Mouse (Mus musculus) limb, embryonic 14.5 days (tissue): Measurements from ENCODE around the gene Tprg. TPM values are rescaled to one million over a fixed set of nuclear protein-coding genes. Genes with fewer than 3 reads are reported as not detected.

Experiments
- ATAC-seq: fragments of 200-750 bp; cut with Nextera tagmentation; 2 replicates; pipeline ENCODE4 v1.8.0; 2017; ENCODE audit warnings: low read depth, moderate number of reproducible peaks, moderate TSS enrichment; ENCODE audit not compliant: low FRiP score
- DNase-seq: peaks from one replicate; pipeline ENCODE4 v3.0.0-alpha.2; 2015; ENCODE audit warnings: low spot score
- H3K27ac ChIP-seq: fragments of 300-500 bp; sonication (generic); replicated peaks from 2 replicates; pipeline ENCODE4 v1.5.1; 2014; ENCODE audit warnings: low read depth, mild to moderate bottlenecking, low read length, moderate library complexity, mixed read lengths
- H3K27me3 ChIP-seq: fragments of 300-500 bp; sonication (generic); 2 replicates; pipeline ENCODE4 v1.6.1; 2014; ENCODE audit warnings: low read length, mixed read lengths; ENCODE audit not compliant: control insufficient read depth, insufficient read depth
- H3K36me3 ChIP-seq: fragments of 300-500 bp; sonication (generic); 2 replicates; pipeline ENCODE4 v1.6.1; 2014; ENCODE audit warnings: mild to moderate bottlenecking, low read length, moderate library complexity, mixed read lengths; ENCODE audit not compliant: control insufficient read depth, insufficient read depth
- H3K4me1 ChIP-seq: fragments of 300-500 bp; sonication (generic); 2 replicates; pipeline ENCODE4 v1.6.1; 2014; ENCODE audit warnings: antibody characterized with exemption, low read length, mixed read lengths; ENCODE audit not compliant: control insufficient read depth, insufficient read depth
- H3K4me2 ChIP-seq: fragments of 300-500 bp; sonication (generic); replicated peaks from 2 replicates; pipeline ENCODE4 v1.6.1; 2014; ENCODE audit warnings: low read depth, mild to moderate bottlenecking, low read length, moderate library complexity; ENCODE audit not compliant: severe bottlenecking
- H3K4me3 ChIP-seq: fragments of 300-500 bp; sonication (generic); replicated peaks from 2 replicates; pipeline ENCODE4 v1.5.1; 2014; ENCODE audit warnings: low read length
- H3K9ac ChIP-seq: fragments of 300-500 bp; sonication (generic); 2 replicates; pipeline ENCODE4 v1.6.1; 2014; ENCODE audit warnings: mild to moderate bottlenecking, low read depth, low read length, moderate library complexity; ENCODE audit not compliant: severe bottlenecking
- H3K9me3 ChIP-seq: fragments of 300-500 bp; sonication (generic); 2 replicates; pipeline ENCODE4 v1.6.1; 2016; ENCODE audit warnings: low read length; ENCODE audit not compliant: control insufficient read depth
- POLR2A ChIP-seq: fragments of 200-500 bp; IDR thresholded peaks from 2 replicates; pipeline ENCODE4 v1.8.0; 2012; ENCODE audit warnings: inconsistent platforms, mild to moderate bottlenecking, moderate library complexity, borderline replicate concordance; ENCODE audit not compliant: insufficient read depth, insufficient read length; ENCODE audit errors: extremely low read depth
- WGBS: fragments of 180-500 bp; shearing (Covaris S2); extraction: QIAGEN DNeasy Blood & Tissue Kit; methylation state at CpG from one replicate; pipeline ENCODE4 v1.1.7; 2014; 5-methylcytosine and 5-hydroxymethylcytosine counted together
- polyA plus RNA-seq, 2 experiments: library from polyadenylated mRNA; depleted of rRNA in 1 of 2; stranded (reverse) in 1 of 2; unstranded in 1 of 2; fragments of >200 nt; fragmentation: Nextera tagmentation in 1 of 2; extraction: Ambion mirVana in 1 of 2; gene quantifications; 2 replicates each; pipeline versions ENCODE4 v1.2.1 to v1.2.3; 2012 to 2014

Tprg gene
- polyA plus RNA-seq, 2 experiments, result 1.1 to 4.3 TPM

DNA sequence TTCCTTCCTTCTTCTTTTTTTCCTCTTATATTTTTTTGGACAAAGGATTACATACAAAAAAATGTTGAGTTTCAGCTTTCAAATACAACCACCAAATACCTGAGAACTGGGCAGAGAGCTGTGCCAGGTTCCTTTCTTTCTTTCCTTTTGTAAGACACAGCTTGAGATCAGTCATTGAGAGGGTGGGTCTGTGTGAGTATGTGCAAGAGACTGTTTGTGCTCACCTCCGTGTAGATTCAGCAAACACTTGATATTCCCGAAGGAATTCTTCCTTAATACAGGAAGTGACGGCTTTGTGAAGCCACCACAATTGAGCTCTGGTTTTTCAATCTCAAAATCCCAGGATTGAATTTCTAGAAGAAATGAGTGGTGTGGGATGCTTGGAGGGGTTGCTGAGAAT, 124.7 kb downstream of the Tprg start:
- 50% methylated on average over 3 of the region's 3 CpGs for WGBS
- Histone ChIP-seq H3K27me3 (no peaks in the 10 kb centered on the region), H3K27ac (no peak overlapping the region), H3K4me1 (peaks cover 22% of the 10 kb centered on the region), H3K9ac (no peak overlapping the region), H3K36me3 (no peaks in the 10 kb centered on the region), H3K4me3 (no peak overlapping the region), H3K4me2 (no peak overlapping the region), H3K9me3 (no peaks in the 10 kb centered on the region)
- DNase-seq, result no peak
- no peak for TF ChIP-seq POLR2A
- no peak for ATAC-seq

DNA sequence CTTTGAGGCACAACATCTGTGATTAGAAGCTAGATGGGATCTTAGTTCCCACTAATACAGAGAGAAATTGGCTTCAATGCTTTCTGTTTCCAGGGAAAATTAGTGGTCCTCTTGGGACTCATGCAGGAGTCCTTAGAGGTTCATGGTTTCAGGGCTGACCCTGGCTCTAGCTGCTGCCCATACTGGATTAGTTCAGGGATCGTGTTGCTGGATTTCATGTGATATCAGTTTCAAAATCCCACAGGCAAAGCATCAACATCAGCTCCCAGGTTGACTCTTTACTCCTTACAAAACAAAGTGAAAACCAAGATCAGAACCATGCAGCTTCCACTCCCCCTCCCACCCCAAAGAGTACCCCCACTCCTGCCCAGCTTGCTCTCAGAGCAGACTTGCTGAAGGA, 127.3 kb downstream of the Tprg start:
- Histone ChIP-seq H3K4me3 (no peak overlapping the region), H3K4me1 (peaks cover 17% of the 10 kb centered on the region), H3K4me2 (no peak overlapping the region), H3K27ac (no peak overlapping the region; the same call in 1 of the 2 replicates), H3K9ac (no peak overlapping the region), H3K27me3 (no peaks in the 10 kb centered on the region), H3K9me3 (no peaks in the 10 kb centered on the region), H3K36me3 (no peaks in the 10 kb centered on the region)
- WGBS, result 48% methylated on average over 1 of the region's 1 CpGs
- TF ChIP-seq POLR2A, result no peak
- DNase-seq (no peak), ATAC-seq (no peak; the same call in 1 of the 2 replicates)

DNA sequence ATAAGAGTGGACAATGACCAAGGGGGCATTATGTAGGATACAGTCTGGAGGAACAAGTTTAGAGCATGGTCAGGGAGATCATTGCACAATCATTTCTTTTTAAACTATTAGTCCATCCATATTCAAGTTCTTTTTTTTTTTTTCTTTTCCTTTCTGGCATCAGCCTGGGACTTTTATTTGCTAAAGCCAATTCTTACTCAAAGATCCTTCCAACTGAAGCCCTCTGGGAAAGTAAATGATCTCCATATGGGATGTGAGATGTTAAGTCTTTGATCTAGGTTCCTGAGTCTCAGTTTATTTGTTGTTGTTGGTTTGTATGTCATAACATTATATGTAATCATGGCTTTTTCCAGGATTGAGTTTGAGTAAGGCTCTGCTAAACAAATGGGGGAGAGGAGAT, 128.6 kb downstream of the Tprg start:
- no peak overlapping the region for H3K27ac ChIP-seq
- H3K4me1 ChIP-seq, result peaks cover 17% of the 10 kb centered on the region
- DNase-seq, result no peak
- no peak for ATAC-seq
- no peak overlapping the region for H3K4me3 ChIP-seq
- no peak overlapping the region for H3K4me2 ChIP-seq
- H3K36me3 ChIP-seq, result no peaks in the 10 kb centered on the region
- H3K9ac ChIP-seq, result no peak overlapping the region
- no peaks in the 10 kb centered on the region for H3K9me3 ChIP-seq
- H3K27me3 ChIP-seq, result no peaks in the 10 kb centered on the region
- TF ChIP-seq POLR2A, result no peak

DNA sequence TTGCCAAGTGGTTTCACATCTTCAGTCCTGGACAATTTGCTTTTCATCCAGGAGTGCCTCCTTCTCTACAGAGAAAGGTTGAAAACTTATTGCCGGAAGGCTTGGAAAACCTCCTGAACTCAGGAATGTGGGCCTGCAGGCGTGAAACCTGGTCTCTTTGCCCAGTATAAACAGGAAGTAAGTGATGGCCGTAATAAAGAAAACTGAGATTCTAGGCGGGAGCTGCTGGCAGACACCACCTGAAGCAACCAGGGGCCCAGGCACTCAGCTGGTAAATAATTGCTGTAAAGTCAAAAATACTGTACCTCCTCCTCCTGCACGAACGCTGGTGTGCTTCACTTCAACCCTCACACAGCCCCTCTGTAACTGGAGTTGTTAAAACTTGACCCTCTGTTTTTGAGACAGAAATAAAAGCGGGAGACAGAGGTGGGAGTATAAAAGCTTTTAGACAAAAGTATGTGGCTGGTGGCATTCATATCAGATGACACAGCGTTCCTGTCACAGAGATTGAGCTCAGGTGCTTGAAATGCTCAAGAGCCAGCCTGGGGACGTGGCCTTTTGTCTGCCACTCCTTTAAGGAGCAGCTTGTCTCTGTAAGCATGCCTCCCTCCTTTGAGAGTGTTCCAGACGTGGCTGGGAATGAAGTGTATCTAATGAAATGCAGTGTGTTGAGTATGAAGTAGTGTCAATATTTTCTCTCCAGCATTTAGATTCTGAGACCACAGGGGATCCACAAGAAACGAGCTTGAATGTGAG, 131.4 kb downstream of the Tprg start:
- Histone ChIP-seq H3K4me3 (no peak overlapping the region), H3K27me3 (no peaks in the 10 kb centered on the region), H3K36me3 (no peaks in the 10 kb centered on the region), H3K9me3 (no peaks in the 10 kb centered on the region), H3K9ac (no peak overlapping the region), H3K4me1 (peaks cover 17% of the 10 kb centered on the region), H3K27ac (peak overlapping the region; percentile 68; the same call in 1 of the 2 replicates), H3K4me2 (no peak overlapping the region)
- TF ChIP-seq POLR2A, result no peak
- DNase-seq (peak; percentile 24), ATAC-seq (peak; percentile 47; the same call in 1 of the 2 replicates)
- 12% methylated on average over 11 of the region's 11 CpGs for WGBS

DNA sequence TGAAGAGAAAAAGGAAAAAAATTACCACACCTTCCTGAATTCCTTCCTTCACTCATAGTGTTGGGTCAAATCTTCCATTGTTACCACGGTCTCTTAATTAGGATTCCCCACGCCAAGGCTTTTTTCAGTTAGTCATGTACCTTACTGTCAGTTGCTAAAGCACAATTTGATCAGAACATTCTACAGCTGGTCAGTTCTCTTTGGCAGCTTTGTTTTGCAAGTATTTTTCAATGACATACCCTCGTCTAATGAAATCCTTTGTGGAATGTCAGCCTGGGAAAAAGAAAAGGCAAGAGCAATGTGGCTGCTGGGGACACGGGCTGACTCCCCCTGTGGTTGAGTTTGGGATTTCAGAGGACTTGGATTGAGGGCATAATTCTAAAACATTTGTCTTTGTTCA, 136.4 kb downstream of the Tprg start:
- H3K36me3 ChIP-seq, result no peaks in the 10 kb centered on the region
- peaks cover 10% of the 10 kb centered on the region for H3K4me1 ChIP-seq
- 67% methylated on average over 4 of the region's 4 CpGs for WGBS
- no peak overlapping the region for H3K27ac ChIP-seq
- no peak for TF ChIP-seq POLR2A
- no peaks in the 10 kb centered on the region for H3K27me3 ChIP-seq
- ATAC-seq, result no peak
- no peak overlapping the region for H3K4me2 ChIP-seq
- DNase-seq, result no peak
- H3K9me3 ChIP-seq, result no peaks in the 10 kb centered on the region
- H3K4me3 ChIP-seq, result no peak overlapping the region
- H3K9ac ChIP-seq, result no peak overlapping the region

DNA sequence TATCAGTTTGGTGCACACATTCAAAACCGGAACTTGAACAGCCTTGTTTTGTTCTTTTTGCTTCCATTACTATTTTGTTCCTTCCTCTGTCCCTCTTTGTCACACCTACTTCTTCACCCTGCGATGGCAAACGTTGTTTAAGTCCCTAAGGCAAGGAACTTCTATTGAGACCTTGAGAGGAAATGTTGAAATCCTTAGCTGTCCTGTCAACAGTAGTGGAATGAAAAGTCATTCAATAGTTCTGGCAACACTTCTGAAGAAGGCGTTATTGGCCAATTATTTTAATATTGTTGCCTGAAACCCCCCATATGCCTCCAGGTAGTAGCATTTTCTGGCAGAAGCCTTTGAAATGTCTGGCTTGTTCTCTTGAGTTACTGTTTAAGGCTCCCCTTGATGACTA, 137.4 kb downstream of the Tprg start:
- ATAC-seq (no peak), DNase-seq (no peak)
- Histone ChIP-seq H3K4me3 (no peak overlapping the region), H3K9me3 (no peaks in the 10 kb centered on the region), H3K27me3 (no peaks in the 10 kb centered on the region), H3K4me1 (0 out of 2 replicates have a peak, but pooled peaks cover 4% of the 10 kb centered on the region), H3K27ac (no peak overlapping the region), H3K4me2 (no peak overlapping the region), H3K36me3 (no peaks in the 10 kb centered on the region), H3K9ac (no peak overlapping the region)
- TF ChIP-seq POLR2A, result no peak
- 72% methylated on average over 4 of the region's 4 CpGs for WGBS
